Mouse (Mus musculus) brain, adult 2 months (tissue): ENCODE results near the gene Flt3.

Experiments used
- DNase-seq: peaks from one replicate; pipeline ENCODE4 v3.0.0; 2011; ENCODE audit warnings: low read depth, low spot score

The Flt3 gene

GRCm38 (mm10) chr5:147291764-147292505 is 108.4 kb downstream of the Flt3 start:
- DNase-seq, result no peak

GRCm38 (mm10) chr5:147284365-147284764 is 115.9 kb downstream of the Flt3 start:
- DNase-seq, result no peak
